Mouse (Mus musculus): ENCODE measurements around the gene Dazap2.

DNA sequence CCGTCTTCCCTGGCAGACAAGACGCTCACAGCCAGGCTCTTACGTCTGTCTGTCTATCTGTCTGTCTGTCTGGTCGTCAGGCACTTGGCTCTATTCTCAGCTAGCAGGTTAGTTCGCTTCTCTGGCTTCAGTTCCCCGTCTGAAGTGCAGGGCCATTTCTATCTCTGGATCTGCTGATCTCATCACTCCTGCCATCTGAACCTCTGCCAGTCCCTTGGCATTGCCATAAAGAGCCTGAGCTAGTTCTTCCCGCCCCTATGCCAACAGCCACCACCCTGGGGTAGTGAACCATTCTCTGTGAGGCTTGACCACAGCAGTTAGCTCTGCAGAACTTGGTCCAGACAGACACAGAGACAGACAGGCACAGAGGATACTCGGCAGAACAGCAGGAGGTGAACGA is 45.2 kb downstream of the Dazap2 start:
- TF ChIP-seq CTCF (conservative IDR thresholded peaks at IDR 0.05; ENCODE audit: low read length): no peak
- TF ChIP-seq NANOG (IDR thresholded peaks at IDR 0.05; ENCODE audit: borderline replicate concordance, low read length): no peak
